Mouse (Mus musculus): Measurements from ENCODE around the gene Tmod3.
A peak's percentile ranks its signal among the peaks of the same experiment; 100 is the strongest.
"Not testable (repeated sequence)": the region's sequence is repeated elsewhere in the genome, so short reads cannot be mapped to it uniquely, and the experiment has no call there.

The Tmod3 gene

GRCm38 (mm10) chr9:75553719-75554118, 5.7 kb downstream of the Tmod3 start:
- DNase-seq (ENCODE audit: low spot score): no peak

GRCm38 (mm10) chr9:75551342-75551741, 8.1 kb downstream of the Tmod3 start:
- no peak for DNase-seq (ENCODE audit: low spot score)

- no peak for DNase-seq (ENCODE audit: low spot score)
These were observed 10.4 kb downstream of the Tmod3 start for GRCm38 (mm10) chr9:75549010-75549409.

GRCm38 (mm10) chr9:75546885-75547553, 12.4 kb downstream of the Tmod3 start:
- DNase-seq (ENCODE audit: low spot score): peak; percentile 38

GRCm38 (mm10) chr9:75545514-75545913, 13.9 kb downstream of the Tmod3 start:
- no peak for DNase-seq (ENCODE audit: low spot score)

DNA sequence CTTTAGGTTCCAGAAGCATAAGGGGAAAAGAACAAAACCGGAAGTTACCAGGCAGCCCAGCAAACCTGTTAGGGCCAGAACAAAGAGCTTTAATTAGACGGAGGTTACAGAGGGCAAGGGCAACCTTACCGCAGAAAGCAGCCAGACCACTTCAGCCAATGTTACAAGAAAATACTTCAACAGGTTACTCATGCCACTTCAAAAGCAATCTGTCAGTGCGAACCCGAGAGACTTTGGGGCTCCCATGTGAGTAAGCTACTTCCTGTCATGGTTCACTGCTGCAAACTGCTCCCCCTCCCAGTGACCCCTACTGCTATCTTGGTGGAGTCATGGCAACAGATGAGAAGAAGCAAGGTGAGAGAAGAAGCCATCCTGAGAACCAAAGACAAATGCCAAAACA, 18.0 kb downstream of the Tmod3 start:
- no peak for DNase-seq (ENCODE audit: low spot score)

DNA sequence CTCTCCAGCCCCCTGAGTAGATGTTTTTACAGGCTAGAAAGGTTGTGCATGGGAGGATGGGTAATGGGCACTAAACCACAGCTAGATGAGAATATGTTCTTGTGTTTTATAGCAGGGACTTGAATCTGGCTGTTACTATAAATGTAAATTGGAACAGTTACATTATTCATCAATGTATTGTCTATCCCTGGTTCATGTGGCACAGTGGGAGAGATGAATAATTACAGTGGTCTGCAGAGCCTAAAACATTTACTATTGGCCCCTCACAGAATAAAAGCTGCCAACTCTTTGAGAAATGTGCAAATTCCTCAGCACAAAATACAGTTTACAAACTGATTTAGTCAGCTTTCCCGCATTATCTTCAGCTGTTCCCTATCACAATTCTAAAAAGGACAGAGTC, 23.0 kb downstream of the Tmod3 start:
- DNase-seq (ENCODE audit: low spot score): no peak

DNA sequence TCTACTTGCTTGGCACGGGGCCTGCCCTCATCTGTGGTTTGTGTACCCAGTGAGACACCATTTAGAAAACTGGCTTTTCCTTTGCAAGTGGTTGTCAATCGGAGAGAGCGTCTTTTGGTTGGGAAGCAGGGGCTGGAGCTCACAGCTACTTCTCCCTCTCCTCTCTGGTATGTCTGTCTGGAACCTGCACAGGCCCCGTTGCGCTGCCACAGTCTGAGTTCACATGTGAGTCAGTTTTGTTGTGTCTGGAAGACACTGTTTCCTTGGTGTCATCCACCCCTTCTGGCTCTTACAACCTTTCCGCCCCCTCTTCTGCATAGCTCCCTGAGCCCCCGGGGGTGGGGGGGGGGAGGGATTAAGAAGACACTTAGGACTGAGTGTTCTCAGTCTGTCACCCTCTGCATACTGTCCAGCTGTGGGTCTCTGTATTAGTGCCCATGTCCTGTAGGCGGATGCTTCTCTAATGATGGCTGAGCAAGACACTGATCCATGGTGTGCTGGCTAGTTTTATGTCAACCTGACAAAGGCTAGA, 25.0 kb downstream of the Tmod3 start:
- DNase-seq (ENCODE audit: low spot score): no peak

GRCm38 (mm10) chr9:75532989-75533388, 26.5 kb downstream of the Tmod3 start:
- not testable (repeated sequence) for DNase-seq (ENCODE audit: low spot score)

DNA sequence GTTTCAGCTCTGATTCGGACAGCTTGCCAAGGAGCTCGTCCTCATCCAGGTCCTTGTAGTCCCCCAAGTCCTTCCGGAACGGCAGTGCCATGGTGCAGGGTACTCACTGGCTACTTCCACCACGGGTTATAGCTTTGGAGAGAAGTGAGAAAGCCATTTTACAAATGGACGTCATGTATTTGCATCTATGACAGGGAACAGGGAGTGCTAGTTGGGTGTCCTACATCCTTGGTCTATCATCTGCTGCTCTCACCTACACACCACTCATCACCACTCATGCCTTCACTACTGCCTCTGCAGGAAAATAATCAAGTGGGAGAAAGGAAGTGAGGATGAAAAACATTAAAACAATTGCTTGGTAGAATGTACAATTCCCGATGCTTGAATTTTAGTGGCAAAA, 27.0 kb downstream of the Tmod3 start:
- no peak for DNase-seq (ENCODE audit: low spot score)

GRCm38 (mm10) chr9:75529358-75529757, 30.1 kb downstream of the Tmod3 start:
- no peak for DNase-seq (ENCODE audit: low spot score)

GRCm38 (mm10) chr9:75528096-75528495, 31.4 kb downstream of the Tmod3 start:
- no peak for DNase-seq (ENCODE audit: low spot score)

DNA sequence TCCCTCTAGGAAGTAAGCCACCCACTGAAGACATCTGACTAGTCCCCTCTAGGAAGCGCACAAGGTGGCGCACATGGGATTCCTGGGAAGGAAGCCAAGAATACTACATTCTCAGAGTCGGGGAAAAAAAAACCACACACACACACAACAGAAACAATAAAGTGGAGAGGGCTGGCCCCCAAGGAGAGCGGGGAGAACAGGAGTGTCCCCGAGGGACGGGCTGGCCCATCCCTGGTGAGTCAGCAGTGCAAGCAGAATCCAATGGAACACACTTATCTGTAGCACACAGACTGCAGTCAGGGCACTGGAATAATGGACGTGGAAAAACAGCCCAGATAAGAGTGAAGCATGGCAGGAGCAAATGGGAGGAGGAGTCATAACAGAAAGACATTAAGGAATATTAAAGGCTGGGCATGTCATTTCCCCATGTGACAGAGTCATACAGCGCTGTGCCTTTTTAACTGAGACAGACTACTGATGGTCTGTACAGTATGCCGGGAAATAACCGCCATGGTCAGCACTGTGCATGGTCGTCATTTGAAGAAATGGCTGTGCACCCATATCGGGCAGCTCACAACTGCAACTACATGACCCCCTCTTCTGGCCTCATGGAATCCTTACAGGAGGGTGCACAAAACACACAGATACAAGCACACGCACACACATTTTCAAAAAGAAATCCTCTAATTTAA, 31.9 kb downstream of the Tmod3 start:
- no peak for DNase-seq (ENCODE audit: low spot score)

GRCm38 (mm10) chr9:75523646-75524045, 35.8 kb downstream of the Tmod3 start:
- DNase-seq (ENCODE audit: low spot score): no peak

GRCm38 (mm10) chr9:75522217-75522616, 37.2 kb downstream of the Tmod3 start:
- no peak for DNase-seq (ENCODE audit: low spot score)

DNA sequence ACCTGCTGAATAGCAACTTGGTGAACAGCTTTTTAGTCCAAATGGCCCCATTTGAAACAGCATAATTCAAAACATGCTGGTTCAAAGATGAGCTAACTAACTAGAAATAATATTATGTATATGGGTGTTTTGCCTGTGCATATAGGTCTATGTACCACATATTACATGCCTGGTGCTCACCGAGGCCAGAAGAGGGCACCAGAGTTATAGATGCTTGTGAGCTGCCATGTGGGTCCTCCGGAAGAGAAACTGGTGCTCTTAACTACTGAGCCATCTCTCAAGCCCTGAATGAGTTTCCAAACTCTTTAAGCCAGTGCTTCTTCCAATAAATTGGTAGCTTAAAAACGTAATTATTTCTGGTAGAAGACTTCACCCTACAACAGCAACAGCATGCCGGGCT, 37.7 kb downstream of the Tmod3 start:
- peak; percentile 19 for DNase-seq (ENCODE audit: low spot score)

DNA sequence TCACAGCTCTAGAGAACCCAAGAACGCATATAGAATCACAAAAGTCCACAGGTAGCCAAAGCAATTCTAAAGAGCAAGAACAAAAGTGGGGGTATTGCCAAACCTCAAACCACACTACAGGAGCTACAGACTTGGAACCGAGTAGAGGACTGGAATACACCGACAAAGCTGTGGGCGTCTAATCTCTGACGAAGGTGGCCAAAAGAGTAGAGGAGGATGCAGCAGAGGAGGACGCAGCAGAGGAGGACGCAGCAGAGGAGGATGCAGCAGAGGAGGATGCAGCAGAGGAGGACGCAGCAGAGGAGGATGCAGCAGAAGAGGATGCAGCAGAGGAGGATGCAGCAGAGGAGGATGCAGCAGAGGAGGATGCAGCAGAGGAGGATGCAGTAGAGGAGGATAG, 38.5 kb downstream of the Tmod3 start:
- DNase-seq (ENCODE audit: low spot score): no peak

- no peak for DNase-seq (ENCODE audit: low spot score)
These were observed 41.7 kb downstream of the Tmod3 start for GRCm38 (mm10) chr9:75517751-75518150.

DNA sequence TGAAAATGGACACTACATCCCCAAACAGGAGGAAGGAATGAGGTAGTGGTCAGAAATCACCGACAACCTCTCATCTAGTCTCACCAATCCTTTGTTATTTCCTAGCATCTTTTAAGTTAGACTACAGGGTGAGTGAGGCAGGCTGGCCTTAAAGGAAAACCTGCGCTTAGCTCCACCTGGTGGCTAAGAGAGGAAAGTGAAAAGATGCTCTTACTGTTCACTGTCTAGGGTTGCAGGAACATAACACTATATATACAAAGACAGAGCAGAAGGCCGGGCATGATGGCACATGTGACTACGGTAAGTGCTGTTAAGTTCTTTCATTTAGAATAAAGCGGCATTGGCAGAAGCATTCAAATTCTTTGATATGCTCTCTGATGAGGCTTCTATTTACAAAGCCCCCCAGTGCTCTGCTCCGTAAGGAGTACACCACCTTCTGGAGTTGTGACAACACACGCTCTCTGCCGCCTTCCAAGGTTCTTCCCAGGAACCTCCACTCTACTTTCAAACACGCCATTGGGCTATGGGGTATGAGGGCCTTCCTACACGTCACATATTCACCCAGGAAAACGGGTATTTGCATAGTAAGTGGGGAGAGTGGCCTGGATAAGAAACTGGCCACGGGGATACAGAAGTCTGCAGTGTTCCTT, 43.9 kb downstream of the Tmod3 start:
- DNase-seq (ENCODE audit: low spot score): peak; percentile 18

DNA sequence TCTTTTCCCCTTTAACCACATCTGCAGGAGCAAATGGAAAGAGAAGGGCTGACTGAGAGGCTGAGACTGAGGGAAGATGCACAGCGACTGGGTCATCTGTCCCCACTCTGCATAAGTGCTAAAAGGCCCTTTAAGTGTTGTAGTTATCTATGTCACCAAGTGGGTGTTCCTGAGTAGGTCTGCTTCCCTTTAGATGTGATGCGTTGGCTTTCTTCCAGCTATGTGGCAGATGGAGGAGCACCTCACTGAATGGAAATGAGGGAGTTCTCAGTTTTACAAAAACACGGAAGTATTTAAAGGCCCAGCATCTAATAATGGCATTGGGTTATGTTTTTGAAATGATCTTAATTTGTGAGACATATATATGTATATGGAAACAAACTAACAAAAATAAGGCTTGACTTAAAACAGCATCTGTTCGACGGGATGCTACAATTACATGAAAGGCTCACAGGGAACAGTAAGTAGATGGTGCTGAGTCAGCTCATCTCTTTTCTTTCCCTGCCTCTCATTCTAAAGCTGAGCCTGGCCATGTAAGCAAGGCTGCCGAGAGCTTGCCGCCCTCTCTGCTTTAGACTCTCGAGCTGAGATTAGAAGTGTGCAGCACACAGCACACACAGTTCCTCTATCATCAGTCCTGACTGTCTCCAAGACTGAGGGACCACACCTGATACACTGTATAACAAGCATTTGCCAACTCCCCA, 48.1 kb downstream of the Tmod3 start:
- DNase-seq (ENCODE audit: low spot score): no peak

GRCm38 (mm10) chr9:75504311-75504710, 55.1 kb downstream of the Tmod3 start:
- no peak for DNase-seq (ENCODE audit: low spot score)

DNA sequence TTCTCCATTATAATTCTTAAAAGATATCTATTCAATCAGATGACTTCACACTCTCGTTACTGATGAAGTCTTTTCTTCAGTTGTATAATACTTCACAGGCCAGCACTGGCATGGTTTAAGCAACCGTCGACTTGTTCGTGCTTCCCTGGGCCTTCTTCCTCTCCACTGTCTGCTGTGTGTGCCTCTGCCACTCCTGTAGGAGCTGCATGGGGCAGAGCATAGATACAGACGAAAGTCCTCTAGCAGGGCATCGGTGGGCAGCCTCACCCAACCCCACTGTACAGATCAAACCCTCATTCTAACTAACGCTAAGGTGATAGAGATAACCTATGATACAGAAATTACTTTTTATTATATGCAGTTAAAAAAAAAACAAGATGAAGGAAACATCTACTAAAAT, 60.9 kb downstream of the Tmod3 start:
- DNase-seq (ENCODE audit: low spot score): no peak

All from yolk sac, embryonic 10.5 days (tissue).